In genomic region chrX:56710522-56710921, GRCm38 (mm10) we compare ENCODE assay signal across 30 mouse cellular contexts.
"Had no signal": no experiment of that assay in that cellular context is flagged by ENCODE, and none has a peak within 500 bp of the region (broad histone marks: within the 10 kb centered on the region; RNA-seq: fewer than 3 reads in every experiment).

No protein-coding gene starts in this region.

- H3K4me2 ChIP-seq: limb, embryonic 12.5 days; limb, embryonic 13.5 days; limb, embryonic 15.5 days; liver, embryonic 11.5 days; liver, embryonic 12.5 days; liver, embryonic 13.5 days; liver, embryonic 15.5 days; lung, embryonic 14.5 days; lung, embryonic 15.5 days; midbrain, embryonic 11.5 days; midbrain, embryonic 12.5 days; midbrain, embryonic 13.5 days; midbrain, embryonic 15.5 days; neural tube, embryonic 12.5 days had no signal

- H3K4me3 ChIP-seq: left cerebral cortex, adult 2 months; limb, embryonic 10.5 days; limb, embryonic 12.5 days; limb, embryonic 13.5 days; limb, embryonic 15.5 days; liver, embryonic 12.5 days; liver, embryonic 13.5 days; liver, embryonic 15.5 days; lung, embryonic 15.5 days; megakaryocyte, embryonic 14.5 days; midbrain, embryonic 10.5 days; midbrain, embryonic 12.5 days; midbrain, embryonic 13.5 days; midbrain, embryonic 15.5 days; myocyte; neural tube, embryonic 12.5 days had no signal

- H3K9ac ChIP-seq: limb, embryonic 12.5 days; limb, embryonic 13.5 days; limb, embryonic 15.5 days; liver, embryonic 12.5 days; liver, embryonic 13.5 days; liver, embryonic 14.5 days; liver, embryonic 15.5 days; liver, postnatal 0 days; lung, embryonic 14.5 days; lung, embryonic 15.5 days; midbrain, embryonic 12.5 days; midbrain, embryonic 13.5 days; midbrain, embryonic 15.5 days; neural tube, embryonic 12.5 days had no signal

- H3K27ac ChIP-seq: left cerebral cortex, adult 2 months; limb, embryonic 10.5 days; limb, embryonic 12.5 days; limb, embryonic 13.5 days; limb, embryonic 15.5 days; liver, embryonic 12.5 days; liver, embryonic 13.5 days; liver, embryonic 14.5 days; liver, embryonic 15.5 days; lung, embryonic 15.5 days; macrophage; midbrain, embryonic 10.5 days; midbrain, embryonic 12.5 days; midbrain, embryonic 13.5 days; midbrain, embryonic 15.5 days; neural tube, embryonic 12.5 days had no signal

- H3K9me3 ChIP-seq: limb, embryonic 10.5 days; limb, embryonic 12.5 days; limb, embryonic 13.5 days; limb, embryonic 15.5 days; liver, embryonic 12.5 days; liver, embryonic 13.5 days; liver, embryonic 15.5 days; lung, embryonic 15.5 days; megakaryocyte, embryonic 14.5 days; midbrain, embryonic 10.5 days; midbrain, embryonic 12.5 days; midbrain, embryonic 13.5 days; midbrain, embryonic 15.5 days; neural tube, embryonic 12.5 days had no signal

- DNase-seq: layer of hippocampus, postnatal 36 days; left cerebral cortex, postnatal 4 days; liver; liver, embryonic 13.5 days; liver, postnatal 0 days; lung, adult 18-20 months; lung, embryonic 14.5 days; lung, postnatal 14 days; lung, postnatal 36 days; midbrain, embryonic 14.5 days had no signal

- H3K27me3 ChIP-seq: limb, embryonic 12.5 days; limb, embryonic 13.5 days; limb, embryonic 15.5 days; liver, embryonic 12.5 days; liver, embryonic 13.5 days; liver, embryonic 15.5 days; lung, embryonic 15.5 days; midbrain, embryonic 12.5 days; midbrain, embryonic 13.5 days; midbrain, embryonic 15.5 days; neural tube, embryonic 12.5 days had no signal

- H3K4me1 ChIP-seq: limb, embryonic 10.5 days; limb, embryonic 12.5 days; limb, embryonic 13.5 days; limb, embryonic 15.5 days; liver, embryonic 12.5 days; liver, embryonic 13.5 days; liver, embryonic 15.5 days; lung, embryonic 15.5 days; midbrain, embryonic 12.5 days; midbrain, embryonic 13.5 days; midbrain, embryonic 15.5 days; neural tube, embryonic 12.5 days had no signal

- H3K36me3 ChIP-seq: limb, embryonic 10.5 days; limb, embryonic 12.5 days; limb, embryonic 13.5 days; limb, embryonic 15.5 days; liver, embryonic 12.5 days; liver, embryonic 13.5 days; liver, embryonic 15.5 days; lung, embryonic 15.5 days; midbrain, embryonic 10.5 days; midbrain, embryonic 12.5 days; midbrain, embryonic 13.5 days; midbrain, embryonic 15.5 days; neural tube, embryonic 12.5 days had no signal

- ATAC-seq: liver, embryonic 12.5 days; liver, postnatal 0 days; midbrain, embryonic 13.5 days; midbrain, embryonic 15.5 days; midbrain, embryonic 16.5 days had no signal
